In genomic region chrX:159371831-159372752, GRCm38 (mm10) we compare ENCODE assay signal across 8 mouse cellular contexts. TPM values are rescaled to one million over a fixed set of nuclear protein-coding genes. Genes with fewer than 3 reads are reported as not detected.
DNase-seq lines count a peak whose midpoint lies in the region; ATAC-seq and TF ChIP-seq lines count a peak whose summit lies in the region.

Gene Eif1ax (plus strand): TSS chrX:159372178.

- WGBS in cerebellum, adult 2 months: 6% methylated on average over 48 of the region's 76 CpGs
- WGBS in lung, embryonic 16.5 days: 11% methylated on average over 49 of the region's 76 CpGs

- H3K9me3 ChIP-seq in MEL (replicated peaks; ENCODE audit: insufficient read depth, low read length): no peaks in the 10 kb centered on the region
- H3K9me3 ChIP-seq in lung, embryonic 16.5 days (ENCODE audit: control insufficient read depth, low read length): no peaks in the 10 kb centered on the region

- peak; percentile 96 for DNase-seq in MEL (ENCODE audit: low read depth, low spot score)
- peak; percentile 73 to 77 for DNase-seq in cerebellum, adult 2 months
- peak; percentile 70 for DNase-seq in forelimb bud, embryonic 11.5 days (ENCODE audit: low read depth, low spot score)
- peak; percentile 2 for DNase-seq in layer of hippocampus, adult 9-10 months (ENCODE audit: low spot score)
- peak; percentile 31 for DNase-seq in ovary, postnatal 10 days (ENCODE audit: low spot score)
- DNase-seq in thymus, postnatal 10 days (ENCODE audit: low spot score in 2 of 2): peak; percentile 69 to 71

- H3K4me1 ChIP-seq in MEL (ENCODE audit: control insufficient read depth in 1 of 2, insufficient read depth in 2 of 2, low read length in 2 of 2): peaks cover 17 to 20% of the 10 kb centered on the region in 2 experiments
- H3K4me1 ChIP-seq in cerebellum, adult 2 months (ENCODE audit: control insufficient read depth, insufficient read depth, low read length): no peaks in the 10 kb centered on the region; the same call in 1 of the 2 replicates
- H3K4me1 ChIP-seq in lung, embryonic 16.5 days (replicated peaks; ENCODE audit: control insufficient read depth, insufficient read depth, low read length): 0 out of 2 replicates have a peak, but pooled peaks cover 2% of the 10 kb centered on the region

- no peak for TF ChIP-seq CTCF in MEL (IDR thresholded peaks at IDR 0.05 in 2 of 3, conservative IDR thresholded peaks at IDR 0.05 in 1 of 3; ENCODE audit: control insufficient read depth in 1 of 3, insufficient read depth in 1 of 3, low read depth in 2 of 3, low read length in 3 of 3, poor library complexity in 1 of 3, severe bottlenecking in 1 of 3)
- no peak for TF ChIP-seq CTCF in cerebellum, adult 2 months (IDR thresholded peaks at IDR 0.05; ENCODE audit: borderline replicate concordance, insufficient read depth, low read depth, low read length)

- peak within 1 kb of the TSS; percentile 67 for H3K27ac ChIP-seq in MEL (ENCODE audit: control insufficient read depth, low read depth, low read length)
- peak within 1 kb of the TSS; percentile 51 for H3K27ac ChIP-seq in cerebellum, adult 2 months (ENCODE audit: insufficient read depth, low read length)
- H3K27ac ChIP-seq in lung, embryonic 16.5 days (ENCODE audit: low read length): peak within 1 kb of the TSS; percentile 74

- H3K4me2 ChIP-seq in lung, embryonic 16.5 days (ENCODE audit: low read depth, low read length): peak within 1 kb of the TSS; percentile 55

- peak; percentile 68 to 87 for TF ChIP-seq POLR2A in MEL (IDR thresholded peaks at IDR 0.05; ENCODE audit: control insufficient read depth in 1 of 2, insufficient read depth in 1 of 2, low read depth in 1 of 2, low read length in 2 of 2, poor library complexity in 1 of 2)
- TF ChIP-seq POLR2A in cerebellum, adult 2 months (IDR thresholded peaks at IDR 0.05; ENCODE audit: borderline replicate concordance, insufficient read depth, low read length): peak; percentile 61

- H3K27me3 ChIP-seq in MEL (ENCODE audit: control insufficient read depth in 1 of 2, insufficient read depth in 2 of 2, low read length in 2 of 2): no peaks in the 10 kb centered on the region
- no peaks in the 10 kb centered on the region for H3K27me3 ChIP-seq in cerebellum, adult 2 months (ENCODE audit: control insufficient read depth, insufficient read depth, low read length)
- no peaks in the 10 kb centered on the region for H3K27me3 ChIP-seq in lung, embryonic 16.5 days (ENCODE audit: control insufficient read depth, insufficient read depth, low read depth, low read length)

- no peak for TF ChIP-seq EP300 in MEL (IDR thresholded peaks at IDR 0.05; ENCODE audit: low read depth in 1 of 2, low read length in 2 of 2)

- peak within 1 kb of the TSS; percentile 90 to 91 for H3K4me3 ChIP-seq in MEL (ENCODE audit: control insufficient read depth in 1 of 2, insufficient read depth in 1 of 2, low read depth in 2 of 2, low read length in 2 of 2)
- H3K4me3 ChIP-seq in cerebellum, adult 2 months (replicated peaks; ENCODE audit: insufficient read depth, low read depth, low read length): peak within 1 kb of the TSS; percentile 84
- H3K4me3 ChIP-seq in lung, embryonic 16.5 days (ENCODE audit: low read length): peak within 1 kb of the TSS; percentile 70

- ATAC-seq in hematopoietic stem cell, adult 5-6 weeks (replicated peaks in 1 of 2; ENCODE audit: insufficient read depth in 1 of 2, low FRiP score in 2 of 2, low TSS enrichment in 1 of 2, low read depth in 1 of 2, poor library complexity in 2 of 2, severe bottlenecking in 2 of 2): peak; percentile 96 to 97
- peak; percentile 100 for ATAC-seq in lung, embryonic 16.5 days (ENCODE audit: low read depth)

- peak within 1 kb of the TSS; percentile 94 for H3K9ac ChIP-seq in MEL (ENCODE audit: control insufficient read depth, low read depth, low read length, poor library complexity, severe bottlenecking)
- peak within 1 kb of the TSS; percentile 78 for H3K9ac ChIP-seq in lung, embryonic 16.5 days (ENCODE audit: low read length)

- no peak for TF ChIP-seq RAD21 in MEL (IDR thresholded peaks at IDR 0.05; ENCODE audit: low read depth, low read length)

- H3K36me3 ChIP-seq in MEL (ENCODE audit: control insufficient read depth in 1 of 2, insufficient read depth in 2 of 2, low read length in 2 of 2): peaks cover 15 to 24% of the 10 kb centered on the region in 2 experiments
- H3K36me3 ChIP-seq in lung, embryonic 16.5 days (ENCODE audit: control insufficient read depth, insufficient read depth, low read length): no peaks in the 10 kb centered on the region

- H3K79me2 ChIP-seq in MEL (ENCODE audit: control insufficient read depth, insufficient read depth, low read length, poor library complexity): peaks cover 38% of the 10 kb centered on the region

TF ChIP-seq in MEL, 35 proteins besides CTCF, POLR2A, EP300 and RAD21:
- peak; percentile 40; the same call in 1 of the 2 replicates for TF ChIP-seq MAX (IDR thresholded peaks at IDR 0.05; ENCODE audit: low read length)
- TF ChIP-seq ZKSCAN1 (IDR thresholded peaks at IDR 0.05; ENCODE audit: low read depth, low read length): no peak
- TF ChIP-seq RCOR1 (IDR thresholded peaks at IDR 0.05; ENCODE audit: low read depth, low read length): no peak
- peak; percentile 59 for TF ChIP-seq NRF1 (IDR thresholded peaks at IDR 0.05; ENCODE audit: insufficient read depth, low read depth, low read length, poor library complexity, severe bottlenecking)
- TF ChIP-seq POLR2AphosphoS2 (IDR thresholded peaks at IDR 0.05; ENCODE audit: low read length): peak; percentile 84
- TF ChIP-seq E2F4 (IDR thresholded peaks at IDR 0.05; ENCODE audit: borderline replicate concordance, low read depth, low read length): peak; percentile 23; the same call in 1 of the 2 replicates
- no peak for TF ChIP-seq USF2 (IDR thresholded peaks at IDR 0.05; ENCODE audit: borderline replicate concordance in 1 of 2, insufficient read depth in 1 of 2, low read depth in 1 of 2, low read length in 2 of 2)
- TF ChIP-seq MEF2A (IDR thresholded peaks at IDR 0.05; ENCODE audit: extremely low read depth, insufficient replicate concordance, low read depth, low read length, poor library complexity, severe bottlenecking): no peak
- no peak for TF ChIP-seq MYB (IDR thresholded peaks at IDR 0.05; ENCODE audit: low read depth, low read length)
- 0 out of 2 replicates have a peak, but pooled peaks have one; percentile 18 for TF ChIP-seq TCF12 (IDR thresholded peaks at IDR 0.05; ENCODE audit: low read depth, low read length)
- TF ChIP-seq MAZ (IDR thresholded peaks at IDR 0.05; ENCODE audit: low read depth, low read length): peak; percentile 91
- TF ChIP-seq CHD2 (IDR thresholded peaks at IDR 0.05; ENCODE audit: low read length): no peak
- TF ChIP-seq NELFE (IDR thresholded peaks at IDR 0.05; ENCODE audit: low read depth, low read length): peak; percentile 91
- TF ChIP-seq MYC (IDR thresholded peaks at IDR 0.05; ENCODE audit: low read depth, low read length): peak; percentile 70; the same call in 1 of the 2 replicates
- TF ChIP-seq GABPA (IDR thresholded peaks at IDR 0.05; ENCODE audit: low read depth, low read length): no peak
- TF ChIP-seq GATA1 (IDR thresholded peaks at IDR 0.05; ENCODE audit: low read depth, low read length): no peak
- TF ChIP-seq TAL1 (IDR thresholded peaks at IDR 0.05; ENCODE audit: low read length): no peak
- no peak for TF ChIP-seq ZC3H11A (IDR thresholded peaks at IDR 0.05; ENCODE audit: low read depth, low read length)
- no peak for TF ChIP-seq POLR2AphosphoS5 (IDR thresholded peaks at IDR 0.05; ENCODE audit: borderline replicate concordance, low read depth, low read length)
- TF ChIP-seq HCFC1 (IDR thresholded peaks at IDR 0.05; ENCODE audit: low read depth, low read length): no peak; the same call in 1 of the 2 replicates
- no peak for TF ChIP-seq MAFK (IDR thresholded peaks at IDR 0.05; ENCODE audit: borderline replicate concordance, low read depth, low read length)
- TF ChIP-seq JUND (IDR thresholded peaks at IDR 0.05; ENCODE audit: low read depth, low read length): no peak
- TF ChIP-seq KAT2A (conservative IDR thresholded peaks at IDR 0.05; ENCODE audit: low read depth, low read length): no peak
- TF ChIP-seq SIN3A (IDR thresholded peaks at IDR 0.05; ENCODE audit: low read length): peak; percentile 60
- no peak for TF ChIP-seq SMC3 (IDR thresholded peaks at IDR 0.05; ENCODE audit: low read depth, low read length)
- TF ChIP-seq ZMIZ1 (IDR thresholded peaks at IDR 0.05; ENCODE audit: low read depth, low read length): peak; percentile 62; the same call in 1 of the 2 replicates
- TF ChIP-seq UBTF (IDR thresholded peaks at IDR 0.05; ENCODE audit: borderline replicate concordance, insufficient read depth, low read depth, low read length): no peak
- TF ChIP-seq CHD1 (IDR thresholded peaks at IDR 0.05; ENCODE audit: low read depth, low read length): no peak
- TF ChIP-seq USF1 (IDR thresholded peaks at IDR 0.05; ENCODE audit: low read depth, low read length): peak; percentile 11; the same call in 1 of the 2 replicates
- TF ChIP-seq MXI1 (IDR thresholded peaks at IDR 0.05; ENCODE audit: low read depth, low read length): peak; percentile 81
- TF ChIP-seq ELF1 (IDR thresholded peaks at IDR 0.05; ENCODE audit: low read depth, low read length): peak; percentile 44; the same call in 1 of the 2 replicates
TF ChIP-seq in MEL: peak in this region for 13.

RNA-seq across cellular contexts. Expression of gene Eif1ax, which starts in this region (rescaled TPM):
- 408 and 490 TPM in 2 replicates for total RNA-seq in MEL (2012; rRNA removed)
- polyA plus RNA-seq in MEL (2012; ENCODE audit: insufficient read depth in 1 of 2, insufficient read length in 2 of 2, low read depth in 1 of 2, low replicate concordance in 2 of 2, missing spikeins in 1 of 2): 100 to 1,000 TPM in 1 of 2 experiments, not detected in 1; 372 TPM
- 62.0 and 76.7 TPM in 2 replicates for polyA plus RNA-seq in cerebellum, adult 2 months (2012; rRNA removed)
- total RNA-seq in hematopoietic stem cell, adult 5-6 weeks (2017): 60.3 and 75.3 TPM in 2 replicates
- 127 and 142 TPM in 2 replicates for polyA plus RNA-seq in lung, embryonic 16.5 days (2015; fragmentation: Nextera tagmentation; extraction: Ambion mirVana)

Comparison
In these comparisons a context has a peak if more than half of its experiments do, and no peak if none do; other contexts are left out.
1. Peak in every context shown above with its lines: DNase-seq, ATAC-seq, H3K4me3 ChIP-seq and H3K27ac ChIP-seq.
2. DNase-seq: peak in every context shown above with its lines; median percentile 96 in MEL; 75 in cerebellum, adult 2 months; 70 in forelimb bud, embryonic 11.5 days; 70 in thymus, postnatal 10 days; 31 in ovary, postnatal 10 days; 2 in layer of hippocampus, adult 9-10 months.